Mouse (Mus musculus): Measurements from ENCODE around the gene Vti1a.

Vti1a gene

GRCm38 (mm10) chr19:55296301-55296700, 19.8 kb upstream of the Vti1a start:
- TF ChIP-seq GATA4 (IDR thresholded peaks at IDR 0.05; ENCODE audit: insufficient replicate concordance, low read length): no peak

DNA sequence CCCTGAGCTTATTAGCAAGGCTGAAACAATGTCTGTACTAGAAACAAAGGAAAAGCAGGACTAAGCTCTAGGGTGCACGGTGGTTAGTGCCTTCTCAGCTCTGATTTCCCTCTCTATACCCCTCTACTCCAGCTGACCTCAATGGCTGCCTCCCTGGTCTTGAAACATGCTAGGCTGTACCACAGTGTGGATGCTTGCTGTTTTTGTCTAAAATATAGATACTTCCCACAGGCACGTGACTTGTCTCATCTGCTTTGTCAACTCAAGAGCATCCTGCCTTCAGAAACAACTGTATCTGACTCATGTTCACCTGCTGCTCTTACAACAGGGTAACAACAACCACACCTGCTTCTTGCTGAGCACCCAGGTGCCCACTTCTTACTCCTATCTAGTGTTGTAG, 18.6 kb upstream of the Vti1a start:
- no peak for TF ChIP-seq GATA4 (IDR thresholded peaks at IDR 0.05; ENCODE audit: insufficient replicate concordance, low read length)

- TF ChIP-seq GATA4 (IDR thresholded peaks at IDR 0.05; ENCODE audit: insufficient replicate concordance, low read length): no peak
Measured at GRCm38 (mm10) chr19:55297961-55298360, 18.1 kb upstream of the Vti1a start.

GRCm38 (mm10) chr19:55299378-55299777, 16.7 kb upstream of the Vti1a start:
- TF ChIP-seq GATA4 (IDR thresholded peaks at IDR 0.05; ENCODE audit: insufficient replicate concordance, low read length): no peak

DNA sequence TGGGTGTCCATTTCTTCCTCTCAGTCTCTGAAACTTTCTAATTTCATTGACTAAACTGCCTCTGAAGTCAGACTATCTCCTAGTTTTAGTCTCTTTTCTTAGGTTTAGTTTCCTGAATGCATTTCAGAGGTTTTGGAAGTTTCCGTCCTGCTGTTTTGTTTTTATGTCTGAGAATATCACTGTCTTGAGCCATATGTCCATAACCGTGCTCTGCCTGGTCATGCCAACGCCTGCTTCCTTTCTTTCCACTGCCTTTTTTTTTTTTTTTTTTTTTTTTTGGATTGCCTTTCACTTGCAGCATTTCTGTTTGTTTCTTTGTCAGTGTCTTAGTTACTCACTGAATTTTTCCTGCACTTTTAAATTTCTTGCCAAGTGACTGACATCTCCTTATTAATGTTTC, 15.6 kb upstream of the Vti1a start:
- no peak for TF ChIP-seq GATA4 (IDR thresholded peaks at IDR 0.05; ENCODE audit: insufficient replicate concordance, low read length)

DNA sequence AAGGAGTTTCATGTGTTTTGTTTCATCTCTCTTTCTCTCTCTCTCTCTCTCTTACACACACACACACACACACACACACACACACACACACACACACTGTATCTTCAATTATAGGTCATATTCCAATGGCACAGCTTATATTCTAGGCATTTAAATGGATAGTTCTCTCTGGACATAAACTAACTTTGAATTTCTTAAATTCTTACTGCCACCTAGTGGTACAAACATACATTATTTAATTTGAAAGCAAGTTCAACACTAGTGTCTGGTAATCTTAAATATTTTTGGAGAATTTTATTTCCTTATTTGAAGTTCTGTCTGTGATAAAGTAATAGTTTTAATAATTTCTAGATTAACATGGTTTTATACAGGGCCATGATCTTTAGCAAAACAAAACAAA, 11.1 kb upstream of the Vti1a start:
- TF ChIP-seq GATA4 (IDR thresholded peaks at IDR 0.05; ENCODE audit: insufficient replicate concordance, low read length): no peak

DNA sequence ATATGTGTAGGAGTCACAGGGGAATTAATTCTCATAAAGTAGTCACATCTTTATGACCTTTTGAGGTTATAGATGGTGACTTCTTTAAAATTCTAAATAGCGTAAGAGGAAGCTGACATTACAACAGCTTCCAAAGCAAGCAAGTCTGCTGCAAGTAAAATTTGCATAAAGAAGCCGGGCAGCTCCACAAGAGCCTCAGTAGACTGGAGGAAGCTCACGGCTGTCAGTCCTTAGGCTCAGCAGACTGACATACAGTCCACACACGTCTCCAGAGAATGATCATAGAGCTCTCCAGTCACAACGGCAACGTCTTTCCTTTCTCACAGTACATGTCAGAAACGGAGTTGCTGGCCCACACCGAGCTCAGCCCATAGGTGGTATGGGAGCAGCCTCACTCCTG, 4.2 kb upstream of the Vti1a start:
- TF ChIP-seq GATA4 (IDR thresholded peaks at IDR 0.05; ENCODE audit: insufficient replicate concordance, low read length): no peak

DNA sequence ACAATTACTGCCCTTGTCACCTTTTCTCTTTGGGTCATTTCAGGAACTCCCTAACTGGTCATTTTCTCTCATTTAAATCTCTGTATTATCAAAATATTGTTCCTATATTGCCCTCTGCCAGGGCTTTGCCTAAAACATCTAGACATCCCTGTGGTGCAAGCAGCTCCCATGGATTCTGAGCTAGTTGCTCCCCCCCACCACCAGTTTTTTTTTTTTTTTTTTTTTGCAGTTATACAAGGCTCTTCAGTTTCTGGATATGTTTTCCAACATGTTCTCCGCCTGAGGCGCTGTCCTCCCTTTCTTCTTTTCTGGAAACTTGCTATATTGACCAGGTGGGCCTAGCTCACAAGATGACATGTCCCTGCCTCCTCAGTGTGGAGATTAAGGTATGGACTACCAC, 2.4 kb upstream of the Vti1a start:
- TF ChIP-seq GATA4 (IDR thresholded peaks at IDR 0.05; ENCODE audit: insufficient replicate concordance, low read length): no peak

DNA sequence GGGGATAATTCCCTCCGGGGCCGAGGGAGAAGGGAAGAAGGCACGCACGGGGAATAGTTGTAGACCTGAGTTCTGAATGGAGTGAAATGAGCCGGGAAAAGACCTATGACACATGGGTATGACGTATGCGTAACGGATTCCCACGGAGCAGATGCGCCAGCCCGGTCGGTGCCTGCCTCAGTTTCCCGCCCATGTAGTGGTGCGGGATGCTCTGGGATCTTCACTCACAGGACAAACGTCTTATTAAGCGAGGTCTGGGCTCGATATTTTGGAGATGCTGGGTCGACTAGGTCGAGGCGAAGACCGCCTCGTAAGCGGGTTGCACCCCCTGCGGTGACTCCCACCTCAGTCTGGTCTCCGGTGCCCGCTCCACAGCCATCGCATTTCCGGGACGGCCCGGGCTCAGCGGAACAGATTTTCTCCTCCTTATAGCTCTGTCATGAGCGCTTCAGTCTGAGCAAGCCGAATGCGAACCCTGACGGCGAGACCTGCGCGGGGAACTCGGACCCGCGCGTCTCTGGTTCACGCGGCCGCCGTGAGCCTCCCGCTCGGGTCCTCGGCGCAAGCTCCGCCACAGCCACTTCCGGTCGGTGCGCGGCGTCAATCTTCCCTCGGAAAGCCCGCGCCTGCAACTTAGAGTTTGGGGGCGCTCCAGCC, 515 bp upstream of the Vti1a start, which contains the start of gene Zdhhc6:
Gene Zdhhc6 (minus strand): TSS at position 581 of the 657 bp plus-strand sequence.
- TF ChIP-seq GATA4 (IDR thresholded peaks at IDR 0.05; ENCODE audit: insufficient replicate concordance, low read length): no peak

- no peak for TF ChIP-seq GATA4 (IDR thresholded peaks at IDR 0.05; ENCODE audit: insufficient replicate concordance, low read length)
Measured at GRCm38 (mm10) chr19:55316901-55317300, 806 bp downstream of the Vti1a start.

- no peak for TF ChIP-seq GATA4 (IDR thresholded peaks at IDR 0.05; ENCODE audit: insufficient replicate concordance, low read length)
Measured at GRCm38 (mm10) chr19:55319036-55319435, 2.9 kb downstream of the Vti1a start.

GRCm38 (mm10) chr19:55319521-55319920, 3.4 kb downstream of the Vti1a start:
- TF ChIP-seq GATA4 (IDR thresholded peaks at IDR 0.05; ENCODE audit: insufficient replicate concordance, low read length): no peak

DNA sequence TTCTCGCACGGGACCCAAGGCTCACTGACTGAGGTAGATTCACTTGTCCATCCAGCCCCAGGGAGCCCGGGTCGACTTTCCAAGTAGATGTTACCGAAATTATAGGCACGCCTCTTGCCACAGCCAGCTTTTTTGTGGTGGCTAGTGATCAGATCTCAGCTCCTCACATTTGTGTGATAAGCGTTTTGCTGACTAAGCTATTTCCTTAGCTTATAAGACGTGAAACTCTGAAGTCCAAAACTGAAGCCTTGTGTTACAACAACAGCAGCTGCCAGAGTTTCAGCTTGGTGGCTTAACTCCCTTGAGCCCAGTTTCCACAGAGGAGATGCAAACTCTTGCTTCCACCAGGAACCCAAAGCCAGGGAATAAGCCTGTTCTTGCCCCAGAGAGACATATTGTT, 6.5 kb downstream of the Vti1a start:
- no peak for TF ChIP-seq GATA4 (IDR thresholded peaks at IDR 0.05; ENCODE audit: insufficient replicate concordance, low read length)

- no peak for TF ChIP-seq GATA4 (IDR thresholded peaks at IDR 0.05; ENCODE audit: insufficient replicate concordance, low read length)
Measured at GRCm38 (mm10) chr19:55327510-55327909, 11.4 kb downstream of the Vti1a start.

DNA sequence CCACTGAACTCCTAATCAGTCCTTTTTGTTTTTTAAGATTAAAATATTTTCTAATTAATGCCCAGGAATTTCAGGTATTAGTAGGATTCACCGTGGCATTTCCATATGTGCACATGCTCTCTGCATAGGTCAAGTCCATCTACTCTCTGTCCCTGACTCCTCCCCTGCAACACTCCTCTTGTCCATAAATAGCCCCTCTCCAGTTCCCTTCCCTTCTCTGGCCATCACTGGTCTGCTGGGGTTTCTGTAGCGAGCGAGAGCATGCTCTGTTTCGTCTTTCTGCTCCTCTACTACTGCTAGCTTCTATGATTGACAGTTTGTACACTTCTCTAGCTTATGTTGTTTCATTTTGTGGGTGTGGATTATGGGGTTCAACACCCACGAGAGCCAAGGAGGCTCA, 15.7 kb downstream of the Vti1a start:
- TF ChIP-seq GATA4 (IDR thresholded peaks at IDR 0.05; ENCODE audit: insufficient replicate concordance, low read length): no peak

DNA sequence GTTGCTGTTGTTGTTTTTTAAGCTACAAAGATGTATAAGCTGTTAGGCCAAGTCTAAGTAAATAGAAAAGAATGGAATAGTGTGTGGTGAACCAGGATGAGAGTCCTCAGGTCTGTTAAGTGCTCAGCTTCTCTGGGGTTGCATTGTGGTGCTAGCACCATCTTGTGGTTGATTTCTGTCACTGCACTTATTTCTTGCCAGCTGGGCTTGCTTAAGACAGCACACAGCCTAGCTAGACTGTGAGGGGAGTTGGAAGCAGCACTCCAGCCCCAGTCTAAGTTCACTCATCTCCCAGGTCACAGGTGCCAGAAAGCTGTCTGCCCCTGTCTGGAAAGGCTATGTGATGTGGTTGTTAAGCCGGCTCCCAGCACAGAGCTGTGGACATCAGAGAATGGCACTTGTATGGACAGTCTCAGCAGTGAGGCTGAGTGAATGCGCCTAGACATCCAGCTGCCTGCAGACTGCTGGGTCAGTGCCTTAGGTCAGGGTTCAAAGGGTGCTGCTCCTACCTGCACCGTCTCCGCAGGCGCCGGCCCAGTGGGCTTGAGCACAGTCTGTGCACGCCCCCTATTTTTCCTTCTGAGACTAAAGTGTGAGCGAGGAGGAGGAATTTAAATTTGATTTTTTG, 16.7 kb downstream of the Vti1a start:
- TF ChIP-seq GATA4 (IDR thresholded peaks at IDR 0.05; ENCODE audit: insufficient replicate concordance, low read length): no peak

DNA sequence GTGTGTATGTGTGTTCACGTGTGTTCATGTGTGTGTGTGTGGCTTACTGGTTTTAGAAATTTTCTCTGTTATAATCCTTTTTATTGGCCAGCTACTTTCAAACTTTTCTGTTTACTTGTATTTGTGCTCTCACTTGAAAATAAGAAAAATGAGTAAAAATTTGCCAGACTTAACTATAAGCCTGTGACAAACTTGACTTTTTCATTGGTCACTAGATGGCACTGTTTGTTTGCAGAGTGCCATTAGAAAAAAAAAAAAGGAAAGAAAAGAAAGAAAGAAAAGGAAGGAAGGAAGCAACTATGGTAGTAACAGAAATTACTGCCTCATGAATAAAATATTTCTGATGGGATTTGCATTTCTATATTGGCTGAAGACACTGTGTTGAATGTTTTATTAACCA, 19.8 kb downstream of the Vti1a start:
- TF ChIP-seq GATA4 (IDR thresholded peaks at IDR 0.05; ENCODE audit: insufficient replicate concordance, low read length): no peak

Data from liver, adult (tissue).